Mouse (Mus musculus) spleen, adult 2 months (tissue): ENCODE measurements around the gene Gm20379. TPM values are rescaled to one million over a fixed set of nuclear protein-coding genes. Genes with fewer than 3 reads are reported as not detected.

Experiments
- DNase-seq, 2 experiments: peaks; one replicate each; pipeline versions ENCODE4 v3.0.0 to v3.0.0-alpha.2; 2012 to 2021; ENCODE audit warnings: low spot score in 2 of 2, low read depth in 1 of 2
- H3K27ac ChIP-seq: fragments of 200-500 bp; 2 replicates; pipeline ENCODE4 v1.5.1; 2012; ENCODE audit warnings: low read length, inconsistent platforms; ENCODE audit not compliant: insufficient read depth
- H3K27me3 ChIP-seq: fragments of 200-500 bp; 2 replicates; pipeline ENCODE4 v1.6.1; 2012; ENCODE audit warnings: mild to moderate bottlenecking, moderate library complexity, low read length, inconsistent platforms; ENCODE audit not compliant: control insufficient read depth, insufficient read depth
- H3K36me3 ChIP-seq: fragments of 200-500 bp; 2 replicates; pipeline ENCODE4 v1.6.1; 2012; ENCODE audit warnings: mild to moderate bottlenecking, low read length, inconsistent platforms; ENCODE audit not compliant: control insufficient read depth, insufficient read depth
- H3K4me1 ChIP-seq: fragments of 200-500 bp; 2 replicates; pipeline ENCODE4 v1.6.1; 2011; ENCODE audit warnings: inconsistent platforms; ENCODE audit not compliant: control insufficient read depth, insufficient read depth, insufficient read length
- H3K4me3 ChIP-seq: fragments of 200-500 bp; 2 replicates; pipeline ENCODE4 v1.5.1; 2011; ENCODE audit warnings: mild to moderate bottlenecking, inconsistent platforms; ENCODE audit not compliant: insufficient read depth, insufficient read length; ENCODE audit errors: extremely low read depth
- CTCF ChIP-seq: fragments of 200-500 bp; IDR thresholded peaks from 2 replicates; pipeline ENCODE4 v1.5.1; 2011; ENCODE audit warnings: mild to moderate bottlenecking, inconsistent platforms; ENCODE audit not compliant: insufficient read depth, insufficient read length, insufficient replicate concordance; ENCODE audit errors: extremely low read depth
- POLR2A ChIP-seq: fragments of 200-500 bp; IDR thresholded peaks from 2 replicates; pipeline ENCODE4 v1.6.1; 2011; ENCODE audit warnings: low read depth, low read length, inconsistent platforms
- WGBS: fragments of 180-500 bp; shearing (Covaris S2); methylation state at CpG from one replicate; pipeline ENCODE4 v1.1.7; 2018; 5-methylcytosine and 5-hydroxymethylcytosine counted together
- polyA plus RNA-seq: library from polyadenylated mRNA; depleted of rRNA; stranded (reverse); fragments of >200 nt; gene quantifications from 2 replicates; pipeline ENCODE4 v1.2.3, GENCODE M21; 2012; rRNA removed

Gene Gm20379
- polyA plus RNA-seq, 1 experiment, result not detected

GRCm38 (mm10) chr13:92353956-92354355 lies 48.2 kb downstream of the Gm20379 start:
- 5% methylated on average over 4 of the region's 4 CpGs for whole genome bisulfite sequencing
- Histone ChIP-seq H3K36me3 (peaks cover 3% of the 10 kb centered on the region; the same call in 1 of the 2 replicates), H3K4me3 (peak overlapping the region; percentile 66), H3K27ac (peak overlapping the region; percentile 67), H3K4me1 (peaks cover 6% of the 10 kb centered on the region), H3K27me3 (no peaks in the 10 kb centered on the region)
- no peak for DNase-seq
- TF ChIP-seq POLR2A (no peak), CTCF (no peak)

- Histone ChIP-seq H3K4me3 (peak within 1 kb of the TSS; percentile 75), H3K27me3 (no peaks in the 10 kb centered on the region), H3K27ac (peak within 1 kb of the TSS; percentile 82), H3K36me3 (peaks cover 2% of the 10 kb centered on the region; the same call in 1 of the 2 replicates), H3K4me1 (peaks cover 6% of the 10 kb centered on the region)
- DNase-seq, result peak; percentile 95 to 97
- WGBS, result under 1% methylated on average over 76 of the region's 76 CpGs
- TF ChIP-seq POLR2A (no peak; the same call in 1 of the 2 replicates), CTCF (peak; percentile 70)
Measured at GRCm38 (mm10) chr13:92354456-92355271, 48.9 kb downstream of the Gm20379 start, which contains the start of the genes Dhfr and Msh3. Dhfr (plus strand) TSS chr13:92354726. Msh3 (minus strand) TSS chr13:92355003.

- TF ChIP-seq CTCF, result no peak
- TF ChIP-seq POLR2A, result no peak
- Histone ChIP-seq H3K27ac (peak overlapping the region; percentile 10; the same call in 1 of the 2 replicates), H3K4me3 (peak overlapping the region; percentile 75), H3K4me1 (peaks cover 6% of the 10 kb centered on the region), H3K27me3 (no peaks in the 10 kb centered on the region), H3K36me3 (peaks cover 2% of the 10 kb centered on the region; the same call in 1 of the 2 replicates)
- no peak for DNase-seq
- WGBS, result under 1% methylated on average over 24 of the region's 24 CpGs
Measured at GRCm38 (mm10) chr13:92355272-92355643, 49.5 kb downstream of the Gm20379 start.

- TF ChIP-seq CTCF (no peak), POLR2A (no peak)
- peaks cover 6% of the 10 kb centered on the region for H3K4me1 ChIP-seq
- H3K27ac ChIP-seq, result no peak overlapping the region
- peaks cover 2% of the 10 kb centered on the region; the same call in 1 of the 2 replicates for H3K36me3 ChIP-seq
- DNase-seq, result no peak
- H3K27me3 ChIP-seq, result no peaks in the 10 kb centered on the region
- WGBS, result 92% methylated on average over 7 of the region's 7 CpGs
- no peak overlapping the region for H3K4me3 ChIP-seq
Measured at GRCm38 (mm10) chr13:92356376-92356775, 50.6 kb downstream of the Gm20379 start.

Other genes starting within 250 kb of the Gm20379 start
- 2.6 and 3.2 TPM in 2 replicates for gene Rasgrf2, start 174.3 kb upstream of the Gm20379 start, polyA plus RNA-seq
- gene Dhfr, start 48.7 kb downstream of the Gm20379 start, polyA plus RNA-seq, result 0.64 and 0.69 TPM in 2 replicates
- gene Msh3, start 49.0 kb downstream of the Gm20379 start, polyA plus RNA-seq, result 2.9 and 4.1 TPM in 2 replicates
- gene Ankrd34b, start 119.9 kb downstream of the Gm20379 start, polyA plus RNA-seq, result not detected in 2 replicates
- 0.81 and 0.96 TPM in 2 replicates for gene Fam151b, start 178.0 kb downstream of the Gm20379 start, polyA plus RNA-seq
- 1.4 and 1.8 TPM in 2 replicates for gene Zfyve16, start 224.9 kb downstream of the Gm20379 start, polyA plus RNA-seq